15 mouse cellular contexts compared by ENCODE assay signal in genomic region chr12:48462392-48462791, GRCm38 (mm10).
"Had no signal": no experiment of that assay in that cellular context is flagged by ENCODE, and none has a peak within 500 bp of the region (broad histone marks: within the 10 kb centered on the region; RNA-seq: fewer than 3 reads in every experiment).

No protein-coding gene starts in this region.

- DNase-seq: kidney, adult 18-20 months; kidney, postnatal 10 days; kidney, postnatal 4 days; lung, embryonic 14.5 days; lung, postnatal 10 days; right cerebral cortex, postnatal 14 days; thymus, postnatal 36 days had no signal

- H3K27me3 ChIP-seq: megakaryocyte, embryonic 14.5 days; neural tube, embryonic 12.5 days; stomach, embryonic 15.5 days had no signal

- H3K9me3 ChIP-seq: limb, embryonic 10.5 days; megakaryocyte, embryonic 14.5 days; neural tube, embryonic 12.5 days; stomach, embryonic 15.5 days had no signal

- H3K27ac ChIP-seq: layer of hippocampus, adult 2 months; left cerebral cortex, adult 2 months; limb, embryonic 10.5 days; macrophage; neural tube, embryonic 12.5 days; stomach, embryonic 15.5 days had no signal

- H3K4me2 ChIP-seq: liver, embryonic 11.5 days; lung, embryonic 14.5 days; neural tube, embryonic 12.5 days; stomach, embryonic 15.5 days had no signal

- H3K9ac ChIP-seq: lung, embryonic 14.5 days; neural tube, embryonic 12.5 days; stomach, embryonic 15.5 days had no signal

- H3K4me1 ChIP-seq: limb, embryonic 10.5 days; megakaryocyte, embryonic 14.5 days; neural tube, embryonic 12.5 days; stomach, embryonic 15.5 days had no signal

- H3K36me3 ChIP-seq: limb, embryonic 10.5 days; neural tube, embryonic 12.5 days; stomach, embryonic 15.5 days had no signal

- H3K4me3 ChIP-seq: layer of hippocampus, adult 2 months; left cerebral cortex, adult 2 months; limb, embryonic 10.5 days; megakaryocyte, embryonic 14.5 days; neural tube, embryonic 12.5 days; stomach, embryonic 15.5 days had no signal
